Mouse (Mus musculus) liver, embryonic 14.5 days (tissue): Measurements from ENCODE around the gene Rpusd4.

Experiments
- CTCF ChIP-seq: IDR thresholded peaks from 2 replicates; pipeline ENCODE4 v1.5.1; 2016; ENCODE audit warnings: antibody characterized with exemption, low read depth, control low read depth
- EP300 ChIP-seq: IDR thresholded peaks from 2 replicates; pipeline ENCODE4 v1.6.1; 2016; ENCODE audit warnings: antibody characterized with exemption, low read depth

DNA sequence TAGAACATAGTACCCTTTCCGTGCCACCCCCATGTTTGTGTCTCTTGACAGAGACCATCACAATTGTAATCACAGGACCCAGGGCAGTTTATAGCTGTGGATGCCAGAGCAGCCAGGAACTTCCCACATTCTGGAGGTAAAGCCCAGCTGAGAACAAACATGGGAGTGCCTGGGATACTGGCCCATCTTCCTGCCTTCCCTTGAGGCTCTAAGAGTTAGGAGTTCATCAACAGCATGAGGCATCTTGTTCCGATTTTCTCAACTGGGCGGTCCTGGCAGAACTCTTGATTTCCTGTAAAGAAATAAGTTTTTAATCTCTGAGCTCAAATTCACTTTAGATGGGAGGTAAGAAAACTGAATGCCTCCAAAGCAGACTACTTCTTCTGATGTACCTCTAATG is 34.5 kb downstream of the Rpusd4 start:
- TF ChIP-seq CTCF: no peak
- no peak for TF ChIP-seq EP300
